Mouse (Mus musculus) frontal cortex, postnatal 14 days (tissue): Measurements from ENCODE around the gene St6galnac5.

Experiments used
- DNase-seq, 2 experiments: peaks; one replicate each; pipeline ENCODE4 v3.0.0; 2022; ENCODE audit warnings: low spot score in 2 of 2

St6galnac5 gene

GRCm38 (mm10) chr3:152867654-152868525 lies 114.2 kb downstream of the St6galnac5 start:
- no peak for DNase-seq

DNA sequence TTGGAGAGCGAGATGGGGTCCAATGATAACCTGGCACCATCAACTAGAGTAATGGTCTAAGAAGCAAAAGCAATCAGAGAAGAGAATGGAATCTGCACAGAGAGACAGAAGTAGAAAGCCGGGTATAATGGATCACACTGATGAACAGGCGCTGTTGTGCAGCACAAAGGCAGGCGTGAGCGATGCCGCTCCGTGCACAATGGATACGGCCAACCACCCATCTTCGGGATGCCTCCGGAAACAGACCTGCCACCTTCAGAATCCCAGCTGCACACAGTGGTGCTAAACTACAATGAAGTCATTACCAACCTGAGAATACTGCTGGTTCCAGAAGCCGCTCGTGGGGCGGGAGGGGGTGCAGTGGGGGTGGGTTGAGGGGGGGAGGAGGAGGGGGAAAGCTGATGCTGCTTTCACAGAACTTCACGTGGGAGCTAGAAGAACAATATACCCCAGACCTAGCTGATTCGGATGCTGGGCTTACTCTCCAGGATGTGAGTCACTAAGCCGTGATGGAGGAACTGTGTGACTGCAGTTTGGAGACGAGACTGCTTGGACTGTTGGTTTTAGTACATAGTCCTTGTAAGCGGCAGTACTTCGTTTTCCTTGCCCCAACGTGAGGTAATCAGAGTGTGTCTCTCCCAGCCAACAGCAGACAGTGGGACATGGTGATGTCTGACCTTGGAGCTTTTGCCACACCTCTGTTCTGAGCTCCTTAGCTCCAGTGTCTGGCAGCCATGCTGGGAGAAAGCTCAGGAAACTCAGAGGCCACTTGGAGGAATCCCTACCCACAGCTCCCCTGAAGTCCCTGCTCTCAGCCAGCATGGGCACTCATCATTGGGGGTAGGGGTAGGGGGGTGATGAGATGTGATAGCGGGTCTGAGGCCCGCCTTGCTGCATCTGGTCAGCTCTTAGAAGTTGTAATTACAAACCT lies 115.7 kb downstream of the St6galnac5 start:
- DNase-seq, result no peak

- no peak for DNase-seq
Observed at GRCm38 (mm10) chr3:152861978-152862377, 120.1 kb downstream of the St6galnac5 start.

DNA sequence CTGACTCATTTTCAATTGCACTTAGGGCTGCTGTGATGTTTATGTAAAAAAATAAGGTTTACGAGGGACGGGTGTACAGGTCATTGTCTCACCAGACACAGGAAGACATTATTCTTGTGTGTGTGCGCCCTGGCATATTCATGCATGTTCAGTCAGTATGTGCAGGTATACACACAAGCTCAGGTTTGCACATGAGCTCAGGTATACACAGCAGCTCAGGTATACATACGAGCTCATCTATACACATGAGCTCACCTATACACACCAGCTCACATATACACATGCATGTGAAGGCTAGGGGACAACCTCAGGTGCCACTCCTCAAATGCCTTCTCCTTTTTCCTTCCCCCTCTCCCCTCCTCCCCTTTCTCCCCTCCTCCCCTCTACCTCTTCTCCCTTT lies 120.6 kb downstream of the St6galnac5 start:
- DNase-seq, result no peak

DNA sequence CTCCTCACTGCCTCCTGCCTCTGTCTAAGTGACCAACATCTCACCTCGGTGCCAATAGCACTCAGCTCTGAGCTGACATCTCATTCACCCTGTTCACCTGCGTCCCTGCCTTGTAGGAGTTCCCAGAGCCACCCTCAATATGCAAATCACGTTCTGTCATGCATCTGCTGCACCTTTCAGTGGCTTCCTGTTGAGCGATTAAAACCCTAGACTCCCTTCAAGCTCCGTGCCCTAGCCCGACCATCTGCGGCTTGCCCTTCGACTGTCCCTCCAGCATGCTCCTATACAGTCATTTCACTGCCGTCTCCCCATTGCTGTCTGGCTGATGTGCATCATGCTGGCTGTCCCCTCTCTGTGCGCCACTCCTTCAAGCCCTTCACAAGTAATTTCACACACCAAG lies 126.0 kb downstream of the St6galnac5 start:
- DNase-seq, result no peak

DNA sequence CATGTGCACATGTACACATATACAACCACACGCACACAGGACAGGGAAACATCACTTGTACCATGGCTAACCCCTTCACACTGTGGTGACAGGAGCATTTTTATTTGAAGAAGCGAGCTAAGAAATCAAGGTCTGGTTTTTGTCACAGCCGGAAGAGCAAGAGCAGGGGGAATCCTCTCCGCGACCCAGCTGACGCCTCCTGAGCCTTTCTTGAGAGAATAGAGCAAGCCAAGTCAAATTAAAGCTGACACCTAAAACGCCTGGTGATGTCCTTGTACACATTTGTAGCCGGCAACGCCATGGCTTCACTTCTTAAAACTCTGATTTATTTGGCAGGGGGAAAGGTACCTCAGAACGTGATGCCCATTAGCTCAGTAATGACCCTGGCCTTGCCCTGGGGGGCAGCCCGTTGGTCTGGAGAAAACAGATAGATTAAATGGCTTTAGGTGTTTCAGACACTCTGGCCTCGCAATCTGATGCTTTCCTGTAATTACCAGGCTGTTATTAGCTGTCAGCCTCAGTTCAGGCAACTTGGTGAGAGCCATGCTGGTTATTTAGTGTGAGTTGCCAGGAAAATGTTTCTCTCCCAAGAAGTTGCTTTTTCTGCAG lies 126.9 kb downstream of the St6galnac5 start:
- DNase-seq, result no peak

- no peak for DNase-seq
Observed at GRCm38 (mm10) chr3:152843925-152844324, 138.1 kb downstream of the St6galnac5 start.

DNA sequence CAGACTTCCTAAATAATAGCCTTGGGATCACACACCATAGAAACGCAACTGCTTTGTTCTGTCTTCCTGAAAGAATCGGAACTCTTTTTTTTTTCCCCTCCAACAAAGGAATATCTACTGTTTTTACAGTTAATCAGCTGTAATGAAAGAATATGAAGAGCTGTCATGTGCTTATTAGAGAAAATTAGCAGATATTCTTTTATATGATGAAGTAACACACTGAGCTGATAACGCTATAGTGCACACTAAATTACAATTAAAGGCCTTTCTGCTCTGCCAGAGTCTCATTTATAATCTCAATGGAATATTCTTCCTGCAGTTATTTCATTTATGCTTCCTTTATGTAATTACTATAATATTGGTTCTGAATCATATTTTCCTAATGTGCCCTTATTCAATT lies 139.4 kb downstream of the St6galnac5 start:
- DNase-seq, result no peak

- DNase-seq, result no peak
Observed at GRCm38 (mm10) chr3:152841264-152841663, 140.8 kb downstream of the St6galnac5 start.

- no peak for DNase-seq
Observed at GRCm38 (mm10) chr3:152837938-152838337, 144.1 kb downstream of the St6galnac5 start.

- DNase-seq, result no peak
Observed at GRCm38 (mm10) chr3:152837407-152837806, 144.6 kb downstream of the St6galnac5 start.

GRCm38 (mm10) chr3:152832436-152832835 lies 149.6 kb downstream of the St6galnac5 start:
- no peak for DNase-seq

- DNase-seq, result no peak
Observed at GRCm38 (mm10) chr3:152831974-152832373, 150.1 kb downstream of the St6galnac5 start.

DNA sequence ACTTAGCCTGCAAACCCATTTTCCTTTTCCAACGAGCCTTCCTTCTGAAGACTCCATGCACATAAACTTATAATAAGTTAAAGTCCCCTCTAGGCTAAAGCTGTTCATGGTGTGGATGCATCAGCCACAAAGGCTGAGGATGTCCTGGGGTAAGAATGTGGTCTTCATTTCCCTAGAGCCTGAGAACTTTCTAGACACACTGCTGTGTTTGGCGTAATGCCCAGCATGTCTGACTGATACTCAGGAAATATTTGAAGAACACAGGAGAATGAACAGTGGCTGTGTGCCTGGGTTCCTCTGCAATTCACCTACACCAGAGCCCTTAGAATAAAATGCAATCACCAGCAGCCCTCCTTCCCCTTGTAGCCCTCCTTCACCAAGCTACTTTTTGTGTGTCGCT lies 150.7 kb downstream of the St6galnac5 start:
- DNase-seq, result no peak

DNA sequence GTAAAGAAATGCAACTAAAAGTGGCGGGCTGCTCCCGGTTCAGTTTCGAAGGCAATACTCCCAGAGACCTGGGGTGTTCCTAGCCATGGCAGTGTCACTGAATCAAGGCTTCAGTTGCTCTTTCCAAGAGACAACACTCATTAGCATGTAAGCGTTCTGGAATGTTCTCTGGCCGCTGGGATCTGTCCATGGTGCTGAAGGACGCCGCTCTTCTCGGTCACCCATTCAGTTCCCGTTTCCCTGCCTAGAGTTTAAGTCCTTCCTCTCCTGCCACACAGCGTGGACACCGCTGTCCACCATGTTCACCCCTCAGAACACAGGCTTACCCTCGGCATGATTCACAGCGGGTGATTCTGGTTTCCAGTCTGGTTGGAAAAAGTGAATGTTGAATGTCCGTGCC lies 160.8 kb downstream of the St6galnac5 start:
- DNase-seq, result no peak

- DNase-seq, result no peak
Observed at GRCm38 (mm10) chr3:152820406-152820805, 161.6 kb downstream of the St6galnac5 start.

- no peak for DNase-seq
Observed at GRCm38 (mm10) chr3:152815110-152815509, 166.9 kb downstream of the St6galnac5 start.

DNA sequence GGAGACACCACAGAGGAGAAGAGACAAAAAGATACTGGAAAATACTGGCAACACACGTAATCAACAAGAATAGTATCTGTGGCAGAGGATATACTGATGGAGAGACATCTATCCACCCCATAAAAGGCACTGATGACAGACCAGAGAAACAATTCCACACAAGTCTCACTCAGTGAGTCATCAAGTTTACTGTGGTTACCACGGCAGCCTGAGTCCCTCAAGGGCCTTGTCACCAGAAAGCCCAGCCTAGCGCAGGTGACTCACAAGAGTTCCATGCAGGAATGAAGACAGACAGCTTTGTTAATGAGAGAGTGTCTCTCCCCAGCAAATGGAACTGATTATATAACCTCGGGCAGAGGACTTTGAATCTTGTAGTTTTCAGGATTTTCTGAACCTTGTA lies 168.1 kb downstream of the St6galnac5 start:
- no peak for DNase-seq

GRCm38 (mm10) chr3:152799738-152800431 lies 182.2 kb downstream of the St6galnac5 start:
- no peak for DNase-seq

DNA sequence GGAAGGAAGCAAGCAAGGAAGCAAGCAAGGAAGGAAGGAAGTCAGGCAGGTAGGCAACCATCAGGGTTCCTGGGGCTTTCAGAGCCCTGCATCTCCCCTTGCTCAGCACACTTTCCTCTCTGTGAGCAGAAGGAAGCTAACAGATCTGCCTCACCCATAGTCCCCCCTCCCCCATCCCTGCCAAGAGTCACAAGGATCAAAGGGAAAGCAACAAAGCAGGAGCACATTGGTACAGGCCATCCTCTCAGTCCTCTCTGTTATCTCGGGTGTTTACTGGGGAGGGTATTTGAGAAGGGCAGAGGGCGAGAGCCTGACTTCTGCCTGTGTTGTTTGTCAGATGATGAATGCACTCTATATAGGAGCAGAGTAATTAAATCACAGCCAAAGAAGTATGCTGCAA lies 184.7 kb downstream of the St6galnac5 start:
- no peak for DNase-seq

GRCm38 (mm10) chr3:152796216-152796615 lies 185.8 kb downstream of the St6galnac5 start:
- no peak for DNase-seq

DNA sequence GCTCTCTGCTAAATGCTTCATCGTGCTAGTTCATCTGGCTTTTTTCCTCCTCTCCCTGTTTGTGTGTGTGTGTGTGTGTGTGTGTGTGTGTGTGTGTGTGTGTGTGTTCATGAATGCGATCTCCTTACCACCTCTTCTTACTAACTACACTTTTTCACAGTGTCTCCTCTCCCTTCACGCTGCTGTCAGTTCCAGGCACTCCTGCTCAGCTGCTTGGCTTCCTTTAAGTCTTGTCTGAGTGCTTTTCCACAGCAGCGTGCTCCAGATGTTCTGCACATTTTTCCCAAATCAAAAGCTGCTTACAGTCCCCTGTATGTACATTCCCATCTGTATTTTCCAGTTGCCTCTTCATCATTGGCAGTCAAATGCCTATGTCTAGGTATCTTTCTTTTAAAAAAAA lies 189.0 kb downstream of the St6galnac5 start:
- no peak for DNase-seq
